Mouse (Mus musculus) erythroblast, adult 5-6 weeks (primary cell): Measurements from ENCODE around the gene Fam189a2. TPM values are rescaled to one million over a fixed set of nuclear protein-coding genes. Genes with fewer than 3 reads are reported as not detected.

Experiments used
- ATAC-seq: replicated peaks from 2 replicates; pipeline ENCODE4 v1.8.0; 2016; ENCODE audit warnings: moderate number of reproducible peaks, mild to moderate bottlenecking, moderate TSS enrichment, inconsistent platforms; ENCODE audit not compliant: poor library complexity, low FRiP score, severe bottlenecking
- total RNA-seq, 2 experiments: library from RNA; stranded (forward) in 1 of 2; stranded (reverse) in 1 of 2; fragments of 150-400 nt in 1 of 2; fragments of 200-764, 138-1000 nt in 1 of 2; gene quantifications; 2 replicates each; pipeline versions ENCODE4 v1.2.3 to v1.2.4; 2015 to 2017; ENCODE audit warnings: low replicate concordance in 2 of 2

The Fam189a2 gene
- total RNA-seq, 2 experiments from 2014 or later, result not detected

DNA sequence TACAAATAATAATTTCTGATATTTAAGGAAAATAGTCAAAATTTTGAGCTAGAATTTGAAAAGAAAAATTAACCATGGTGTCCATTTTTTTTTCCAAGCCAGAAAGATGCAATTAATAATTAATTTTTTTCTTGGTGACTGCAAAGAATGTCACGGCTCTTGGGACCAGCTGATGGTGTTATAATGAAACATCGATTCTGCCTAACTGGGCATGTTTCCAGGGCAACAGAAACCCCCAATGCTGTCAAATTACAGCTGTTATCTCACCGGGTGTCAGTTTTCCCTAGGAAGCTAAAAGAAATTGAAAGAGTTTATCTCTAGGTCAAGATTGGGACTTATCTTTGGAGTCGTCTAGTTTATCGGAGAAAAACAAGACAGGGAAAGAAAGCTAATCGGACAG, 46.6 kb downstream of the Fam189a2 start:
- ATAC-seq, result no peak

DNA sequence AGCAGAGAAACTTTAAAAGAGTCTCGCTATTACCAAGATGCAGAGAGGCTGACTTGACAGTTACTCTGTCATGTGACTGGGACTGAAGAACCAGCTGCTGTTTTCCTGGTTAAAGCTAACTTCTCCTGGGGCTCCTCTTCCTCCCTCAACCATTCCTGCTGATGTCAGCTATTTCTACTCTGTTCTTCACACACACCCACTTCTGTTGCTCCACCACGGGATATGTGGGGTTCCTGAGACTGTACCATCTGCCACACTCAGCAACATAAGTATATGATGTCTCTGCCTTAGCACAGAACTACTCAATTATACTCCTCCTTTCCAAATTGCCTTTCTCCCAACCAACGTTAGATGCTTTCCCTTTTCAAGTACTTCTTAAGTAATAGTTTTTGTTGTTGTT, 50.2 kb downstream of the Fam189a2 start:
- no peak for ATAC-seq

DNA sequence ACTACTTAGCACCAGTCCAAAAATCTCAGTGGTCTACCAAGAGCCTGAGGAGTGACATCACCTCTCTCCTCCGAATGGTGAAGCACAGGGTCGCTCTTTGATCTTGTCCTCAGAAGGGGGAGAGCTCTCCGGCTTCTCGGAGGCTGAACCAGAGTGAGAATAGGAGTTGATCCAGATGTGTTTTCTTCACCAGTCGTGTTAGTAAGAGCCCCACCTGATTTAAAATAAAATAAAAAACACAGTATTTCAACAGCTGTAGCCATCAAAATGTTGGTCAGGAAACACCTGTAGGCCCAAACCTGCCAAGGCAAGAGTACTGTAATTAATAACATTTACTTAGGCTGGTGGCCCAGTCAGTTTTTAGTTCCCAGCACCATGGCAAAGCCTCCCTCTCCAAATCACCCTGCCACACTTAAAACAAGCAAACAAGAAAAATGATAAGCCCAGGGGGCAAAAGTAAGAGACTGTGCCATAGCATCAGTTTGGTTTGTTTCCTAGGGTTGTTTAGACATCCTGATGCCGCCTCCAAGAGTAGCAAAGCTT, 52.8 kb downstream of the Fam189a2 start:
- no peak for ATAC-seq

DNA sequence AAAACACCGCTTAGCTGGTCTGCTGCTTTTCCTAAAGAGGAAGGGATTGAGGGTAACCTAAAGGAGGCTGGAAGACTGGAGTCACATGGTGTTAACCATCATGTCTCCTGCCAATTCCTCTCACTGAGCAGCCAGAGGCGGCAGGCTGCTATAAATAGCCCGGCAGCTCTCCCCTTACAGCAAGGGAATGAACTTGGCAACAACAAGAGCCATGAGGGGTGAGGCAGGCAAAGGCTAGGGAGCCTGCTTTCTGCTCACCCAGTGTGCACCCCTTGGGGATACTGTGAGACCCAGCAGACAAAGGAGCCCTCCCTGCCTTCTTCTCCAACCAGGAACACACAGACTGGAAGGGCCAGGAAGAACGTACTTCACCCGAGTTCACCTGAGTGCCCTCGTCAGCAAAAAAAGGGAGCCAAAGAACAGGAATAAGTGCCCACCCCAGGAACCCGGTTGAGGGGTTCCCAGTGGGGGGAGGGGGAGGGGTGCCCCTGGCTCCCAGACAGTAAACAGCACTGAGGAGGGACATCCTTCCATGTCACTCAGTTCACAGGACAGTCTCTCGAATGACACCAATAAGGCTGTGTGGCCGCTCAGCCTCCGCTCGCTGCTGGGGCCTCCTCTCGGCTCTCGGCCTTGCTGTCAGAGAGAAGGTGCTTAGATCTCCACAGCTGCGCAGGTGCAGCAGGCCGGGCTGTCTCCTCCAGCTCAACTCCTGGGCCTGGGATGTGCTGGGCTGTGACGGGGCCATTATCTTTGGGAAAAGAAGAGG, 57.8 kb downstream of the Fam189a2 start:
- ATAC-seq, result no peak

DNA sequence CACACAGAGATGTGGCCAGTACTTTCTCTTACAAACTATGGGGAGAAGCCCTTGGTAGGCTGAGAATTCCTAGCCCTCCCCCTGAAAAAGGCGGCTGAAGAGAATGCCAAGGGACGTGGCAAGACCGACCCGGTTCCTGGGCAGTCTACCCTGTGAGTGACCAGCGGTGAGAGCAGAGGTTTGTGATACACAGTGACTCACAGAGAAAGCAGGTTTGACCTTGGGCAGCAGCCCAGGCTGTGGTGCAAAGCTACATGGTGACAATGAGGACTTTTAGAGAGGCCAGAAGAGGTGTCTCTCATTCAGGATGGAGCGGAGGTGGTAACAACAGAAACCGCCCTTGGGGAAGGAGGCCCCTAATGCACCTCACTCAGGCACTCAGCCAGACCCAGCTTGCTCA, 59.4 kb downstream of the Fam189a2 start:
- no peak for ATAC-seq

DNA sequence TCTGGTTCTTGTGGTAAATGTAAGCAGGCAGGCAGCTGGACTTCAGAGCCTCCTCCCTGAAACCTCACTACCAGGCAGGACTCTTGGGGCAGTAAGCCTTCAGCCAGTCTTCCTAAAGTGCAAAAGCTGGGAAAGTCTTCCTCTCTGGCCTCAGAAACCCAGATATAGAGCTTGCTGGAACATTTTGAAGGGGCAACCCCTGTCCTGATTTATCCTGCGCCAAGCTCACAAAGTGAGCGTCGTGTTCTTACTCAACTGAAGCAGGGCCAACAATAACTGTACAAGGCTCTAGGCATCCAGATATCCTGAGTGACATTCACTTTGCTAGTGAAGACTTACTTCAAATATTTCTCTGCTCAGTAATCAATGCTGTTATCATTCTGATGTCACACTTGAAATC, 60.4 kb downstream of the Fam189a2 start:
- no peak for ATAC-seq

DNA sequence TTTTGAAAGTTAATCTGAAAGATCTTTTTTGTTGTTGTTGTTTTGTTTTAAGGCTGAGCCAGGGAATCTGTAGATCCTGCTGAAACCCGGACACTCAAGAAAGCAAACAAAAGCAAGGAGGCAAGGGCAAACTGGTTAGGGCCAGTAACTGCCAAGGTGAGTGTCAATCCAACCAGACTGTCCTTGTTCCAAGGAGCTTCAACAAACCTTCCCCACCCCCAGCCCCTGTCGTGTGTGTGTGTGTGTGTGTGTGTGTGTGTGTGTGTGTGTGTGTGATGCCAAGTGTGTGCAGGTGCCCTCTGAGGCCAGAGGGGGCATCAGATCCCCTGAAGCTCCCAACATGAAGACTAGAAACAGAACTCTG, 62.0 kb downstream of the Fam189a2 start:
- ATAC-seq, result no peak

DNA sequence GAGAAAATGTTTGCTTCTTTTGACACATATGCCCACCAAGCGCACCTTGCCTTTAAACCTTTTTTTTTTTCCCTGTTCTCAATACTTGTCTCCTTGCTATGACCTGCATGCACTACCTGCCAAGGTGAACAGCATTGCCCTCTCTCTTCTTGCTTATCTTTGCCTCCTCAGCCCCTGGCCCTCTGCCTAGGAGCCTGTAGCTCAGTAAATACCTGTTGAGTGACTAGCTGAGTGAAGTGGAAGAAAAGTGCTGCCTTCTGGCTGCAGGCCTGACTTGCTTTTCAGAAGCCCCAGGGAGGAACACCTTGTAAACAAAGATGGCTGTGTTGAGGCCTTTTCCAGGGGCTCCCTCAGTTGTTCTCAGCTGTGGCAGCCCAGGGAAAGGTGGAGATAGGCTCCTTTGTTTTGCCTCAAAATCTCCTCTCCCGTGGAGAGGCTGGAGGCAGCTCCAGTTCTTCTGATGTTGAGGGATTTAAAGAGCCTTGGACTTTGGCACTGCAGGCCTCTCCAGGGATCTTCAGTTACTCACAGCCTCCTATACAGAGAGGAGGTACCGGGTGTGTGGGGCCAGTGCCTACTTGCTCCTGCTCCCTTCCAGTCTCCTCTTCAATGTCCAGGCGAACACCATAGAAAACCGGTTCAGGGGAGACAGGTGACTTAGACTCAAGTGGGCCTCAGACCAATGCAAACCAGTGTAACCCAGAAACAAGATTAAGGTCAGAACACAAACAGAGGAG, 62.5 kb downstream of the Fam189a2 start:
- ATAC-seq, result no peak

DNA sequence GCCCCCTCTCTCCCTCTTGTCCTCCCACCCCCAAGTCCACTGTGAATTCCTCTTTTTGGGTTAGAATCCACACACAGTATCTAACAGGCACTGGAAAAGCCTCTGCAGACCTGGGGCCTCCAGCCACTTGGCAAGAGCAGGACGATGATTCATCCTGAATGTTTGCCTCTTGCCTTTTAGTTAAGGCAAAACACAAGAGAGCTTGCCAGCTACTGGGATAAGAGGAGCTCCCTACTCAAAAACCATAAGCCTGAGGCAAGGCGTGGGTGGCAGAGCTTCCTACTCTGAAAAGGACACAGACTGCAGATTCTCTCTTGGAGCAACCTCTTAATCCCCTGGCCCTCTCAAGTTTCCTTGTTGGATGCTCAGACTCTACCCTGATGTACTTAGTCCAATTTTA, 63.7 kb downstream of the Fam189a2 start:
- ATAC-seq, result no peak

DNA sequence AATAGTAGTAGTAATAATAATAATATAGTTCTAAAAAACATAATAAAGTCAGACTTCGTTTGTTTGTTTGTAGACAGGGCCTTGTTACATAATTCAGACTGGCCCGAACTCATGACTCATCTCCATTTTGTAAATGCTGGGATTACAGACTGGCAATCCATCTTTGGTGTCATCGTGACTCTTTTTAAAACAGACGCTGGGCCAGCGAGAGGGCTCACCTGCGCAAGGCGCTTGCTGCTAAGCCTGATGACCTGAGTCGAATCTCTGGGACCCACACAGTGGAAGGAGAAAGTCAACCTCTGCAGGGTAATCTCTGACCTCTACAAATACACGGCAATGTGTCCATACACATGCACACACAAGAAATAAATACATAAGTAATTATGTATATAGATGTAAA, 64.4 kb downstream of the Fam189a2 start:
- no peak for ATAC-seq

DNA sequence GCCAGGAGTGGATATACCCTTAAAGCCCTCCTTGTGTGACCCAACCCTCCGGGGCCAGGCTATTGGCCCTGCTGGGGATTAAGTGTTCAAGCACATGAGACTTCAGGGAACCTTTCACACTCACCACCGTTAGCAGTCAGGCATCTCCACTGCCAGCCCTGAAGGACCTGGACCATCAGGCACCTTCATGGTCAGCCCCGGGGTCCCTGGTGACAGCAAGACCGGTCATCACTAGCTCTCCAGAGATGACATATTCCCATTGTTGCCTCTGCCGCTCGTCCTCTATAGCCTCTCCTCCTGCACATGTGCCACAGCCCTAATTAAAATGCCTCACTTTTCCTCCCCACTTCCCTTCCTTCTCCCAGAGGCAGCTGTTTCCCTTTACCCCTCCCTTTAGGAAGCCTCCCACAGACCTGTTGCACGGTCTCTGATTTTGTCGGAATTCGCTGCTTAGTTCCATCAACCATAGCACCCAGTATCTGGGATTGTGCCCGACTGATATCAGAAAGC, 66.4 kb downstream of the Fam189a2 start:
- no peak for ATAC-seq

DNA sequence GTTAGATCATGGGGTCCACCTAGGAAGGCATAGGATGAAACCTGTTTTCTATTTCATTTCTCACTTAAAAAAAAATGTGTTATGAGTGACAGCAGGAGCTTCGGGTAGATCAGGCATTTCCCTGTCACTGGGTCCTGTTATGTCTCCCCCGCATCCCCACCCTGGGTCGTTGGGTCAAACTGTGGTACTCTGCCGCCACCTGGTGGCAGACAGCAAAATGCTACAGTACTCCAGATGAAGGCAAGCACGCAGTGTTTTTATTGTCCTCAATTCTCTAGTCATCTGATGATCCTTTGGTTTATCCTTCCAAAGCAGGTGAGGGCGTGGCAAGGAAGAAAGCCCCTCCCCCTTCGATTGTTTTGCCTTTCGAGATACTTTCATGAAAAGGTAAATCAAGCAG, 69.3 kb downstream of the Fam189a2 start:
- ATAC-seq, result no peak

DNA sequence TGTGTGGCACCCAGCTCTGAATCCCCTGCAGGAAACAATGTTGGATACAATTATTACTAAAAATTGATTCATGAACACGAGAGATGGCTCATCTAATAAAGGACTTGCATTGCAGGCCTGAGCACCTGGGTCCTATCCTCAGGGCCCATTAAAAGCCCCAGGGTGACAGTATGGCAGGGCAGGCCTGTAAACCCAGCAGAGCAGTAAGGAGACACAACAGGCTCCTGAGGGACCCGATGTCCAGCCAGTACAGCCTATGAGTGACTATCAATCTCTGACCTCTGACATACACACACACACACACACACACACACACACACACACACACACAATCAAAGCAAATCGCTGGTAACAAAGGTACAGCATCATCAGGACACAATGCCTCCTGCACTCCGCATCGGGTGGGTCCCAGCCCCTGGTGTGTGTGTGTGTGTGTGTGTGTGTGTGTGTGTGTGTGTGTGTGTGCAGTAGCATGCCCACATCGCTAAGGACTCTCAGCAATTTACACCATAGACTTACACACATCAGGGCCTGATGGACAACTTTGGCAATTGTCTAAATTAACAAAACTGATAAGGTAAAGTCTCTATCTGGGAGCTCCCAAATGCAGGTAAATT, 69.9 kb downstream of the Fam189a2 start:
- no peak for ATAC-seq

DNA sequence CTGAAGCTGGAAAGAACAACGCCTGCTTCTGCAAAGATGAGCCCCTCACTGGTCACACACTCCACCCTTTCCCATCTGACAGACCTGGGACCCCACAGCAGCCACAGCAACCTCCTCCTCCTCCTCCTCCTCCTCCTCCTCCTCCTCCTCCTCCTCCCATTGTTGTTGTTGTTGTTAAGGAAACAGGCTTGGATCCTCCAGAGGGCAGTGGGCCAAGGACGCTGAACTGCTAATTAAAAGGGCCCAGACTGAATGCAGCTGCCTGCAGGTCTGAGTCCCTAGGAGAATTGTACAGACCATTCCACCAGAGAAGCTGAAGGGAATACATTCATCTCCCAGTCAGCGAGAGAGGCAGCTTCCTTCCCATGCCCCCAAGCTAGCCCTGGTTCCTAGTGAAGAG, 70.5 kb downstream of the Fam189a2 start:
- ATAC-seq, result no peak

DNA sequence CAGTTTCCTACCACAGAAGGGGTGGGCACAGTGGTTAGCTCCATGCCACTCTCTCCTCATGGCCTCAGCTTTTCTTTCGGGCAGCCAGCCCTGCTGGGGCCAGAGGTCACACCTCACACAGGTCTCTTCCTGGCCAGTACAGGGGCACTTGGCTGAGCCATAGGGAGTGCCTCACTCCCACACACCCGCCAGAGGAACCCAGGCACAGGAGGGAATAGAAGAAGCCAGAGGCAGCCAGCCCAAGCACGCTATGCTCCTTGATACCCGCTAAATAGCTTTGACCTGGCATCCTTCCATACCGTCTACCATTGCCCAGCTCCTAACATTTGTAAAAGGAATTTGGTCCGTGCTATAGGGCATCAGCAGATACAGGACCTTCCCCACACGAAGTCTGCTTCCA, 70.9 kb downstream of the Fam189a2 start:
- ATAC-seq, result no peak

DNA sequence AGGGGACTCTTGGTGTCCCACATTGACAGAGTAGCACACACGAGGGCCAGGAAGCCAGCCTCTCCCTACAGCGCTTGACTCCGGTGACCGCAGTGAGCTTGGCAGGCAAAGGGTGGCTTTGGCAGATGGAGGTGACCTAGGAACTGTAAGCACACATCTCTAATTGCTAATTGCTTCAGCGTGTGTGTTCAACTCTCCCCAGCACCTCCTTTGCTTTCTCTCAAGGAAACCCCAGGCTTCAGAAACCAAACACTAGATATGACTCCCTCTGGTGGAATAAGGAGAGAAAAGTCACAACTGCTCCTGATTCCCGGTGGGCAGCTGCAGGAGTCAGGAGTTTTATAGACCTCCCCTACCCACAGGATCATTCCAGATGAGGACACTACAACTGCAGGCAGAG, 71.9 kb downstream of the Fam189a2 start:
- ATAC-seq, result no peak

DNA sequence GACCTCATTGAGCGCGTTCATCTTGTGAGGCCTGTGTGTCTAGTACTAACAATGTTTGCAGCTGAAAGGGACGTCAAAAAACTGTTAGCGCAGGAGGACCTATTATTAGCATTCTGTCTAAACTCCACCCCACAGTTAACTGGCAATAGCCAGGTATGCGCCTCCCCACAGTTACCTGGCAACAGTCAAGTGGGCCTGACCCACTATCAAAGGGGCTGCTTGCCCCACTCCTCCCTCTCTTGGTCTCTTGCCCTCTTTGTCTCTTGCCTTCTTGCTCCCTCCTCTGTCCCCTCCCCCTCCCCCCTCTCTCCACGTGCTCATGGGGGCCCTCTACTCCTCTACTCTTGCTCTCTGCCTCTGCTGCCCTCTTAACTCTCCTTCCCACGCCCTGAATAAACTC, 73.3 kb downstream of the Fam189a2 start:
- ATAC-seq, result no peak

DNA sequence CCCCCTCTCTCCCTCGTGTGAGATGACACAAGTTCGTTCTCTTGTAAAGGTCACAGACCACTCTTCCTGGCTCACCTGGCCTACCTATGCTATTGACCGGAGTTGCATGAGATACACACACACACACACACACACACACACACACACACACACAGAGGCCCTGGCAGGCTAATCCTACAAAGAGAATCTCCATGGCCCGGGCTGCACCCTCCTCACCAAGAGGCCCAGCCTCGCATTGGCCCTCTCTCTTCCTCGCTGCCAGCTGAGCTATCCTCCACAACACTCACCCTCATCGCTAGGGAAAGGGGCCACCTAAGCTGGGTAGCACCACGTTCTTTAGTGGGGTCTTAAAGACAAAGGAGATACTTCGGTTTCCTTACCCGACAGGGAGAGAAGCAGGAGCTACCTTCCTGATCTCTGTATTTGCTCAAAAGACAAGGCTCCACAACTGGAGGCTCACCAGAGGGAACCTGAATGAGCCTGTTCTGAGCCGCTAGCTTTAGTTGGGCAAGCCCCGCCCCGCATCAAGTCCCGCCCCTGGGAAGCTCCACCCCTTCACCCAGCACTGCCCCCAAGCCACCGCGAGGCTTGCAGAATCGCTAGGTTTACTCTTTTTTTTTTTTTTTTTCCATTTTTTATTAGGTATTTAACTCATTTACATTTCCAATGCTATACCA, 74.4 kb downstream of the Fam189a2 start:
- ATAC-seq, result no peak

DNA sequence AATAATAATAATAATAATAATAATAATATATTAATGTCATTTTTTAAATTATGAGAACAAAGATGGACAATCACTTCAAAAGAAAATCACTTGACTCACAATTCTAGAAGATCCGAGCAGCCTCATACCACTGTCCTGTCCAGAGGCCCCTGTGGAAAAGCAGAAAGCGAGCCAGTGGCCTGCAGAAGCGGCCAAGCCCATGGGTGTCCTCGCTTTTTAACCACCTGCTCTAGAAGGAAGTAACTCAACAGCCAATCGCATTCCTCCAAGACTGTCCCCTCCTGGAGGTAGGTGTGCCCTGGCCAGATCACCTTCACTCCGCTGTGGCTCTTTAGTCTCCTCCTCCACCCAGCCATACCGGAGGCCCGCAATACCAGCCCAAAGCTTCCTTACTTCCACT, 75.4 kb downstream of the Fam189a2 start:
- ATAC-seq, result no peak

DNA sequence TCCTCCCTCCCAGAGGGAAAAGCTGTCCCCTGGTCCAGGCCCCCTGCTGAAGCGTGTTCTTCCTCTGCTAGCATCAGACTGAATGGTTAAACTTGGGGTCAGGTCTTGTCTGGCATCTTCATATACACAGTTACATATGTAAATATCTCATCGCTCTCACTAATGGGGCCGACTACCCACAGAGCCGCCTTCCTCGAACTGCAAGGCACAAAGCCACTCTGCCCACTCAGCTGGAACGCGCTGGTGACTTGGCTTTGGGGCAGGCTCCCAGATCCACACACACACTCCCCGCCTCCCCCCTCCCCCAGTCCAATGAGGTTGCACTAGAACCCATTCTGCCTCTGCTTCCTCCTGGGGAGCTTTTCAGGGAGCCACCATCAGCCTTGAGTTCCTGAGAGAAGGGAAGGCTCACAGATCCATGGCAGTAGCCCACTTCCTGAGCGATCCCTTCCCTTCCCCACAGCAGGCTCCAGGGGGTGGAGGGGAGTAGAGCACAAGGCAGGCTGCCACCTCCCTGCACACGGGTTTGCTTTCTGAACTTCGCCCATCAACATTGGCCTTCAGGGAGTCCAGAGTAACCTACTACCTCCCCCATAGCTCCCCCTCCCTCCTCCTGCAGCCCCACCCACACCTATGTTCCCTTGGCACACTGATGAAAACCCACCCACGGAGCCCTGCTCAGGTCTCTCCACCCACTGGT, 82.4 kb downstream of the Fam189a2 start:
- no peak for ATAC-seq
